Mouse (Mus musculus) limb, embryonic 11.5 days (tissue): ENCODE data around the gene Cyth1. TPM values are rescaled to one million over a fixed set of nuclear protein-coding genes. Genes with fewer than 3 reads are reported as not detected.

ENCODE experiments used
- ATAC-seq: fragments of 200-750 bp; cut with Nextera tagmentation; 2 replicates; pipeline ENCODE4 v1.8.0; 2017; ENCODE audit warnings: low read depth; ENCODE audit not compliant: insufficient number of reproducible peaks, low FRiP score, low TSS enrichment
- DNase-seq: peaks from one replicate; pipeline ENCODE4 v3.0.0-alpha.2; 2015; ENCODE audit warnings: low spot score
- H3K27ac ChIP-seq: fragments of 300-500 bp; sonication (generic); replicated peaks from 2 replicates; pipeline ENCODE4 v1.5.1; 2014; ENCODE audit warnings: low read depth, mild to moderate bottlenecking, low read length
- H3K27me3 ChIP-seq: fragments of 300-500 bp; sonication (generic); 2 replicates; pipeline ENCODE4 v1.6.1; 2014; ENCODE audit warnings: mild to moderate bottlenecking, low read length, mixed read lengths; ENCODE audit not compliant: control insufficient read depth, insufficient read depth
- H3K36me3 ChIP-seq: fragments of 300-500 bp; sonication (generic); 2 replicates; pipeline ENCODE4 v1.6.1; 2014; ENCODE audit warnings: mild to moderate bottlenecking, low read length, moderate library complexity, mixed read lengths; ENCODE audit not compliant: control insufficient read depth, insufficient read depth
- H3K4me1 ChIP-seq: fragments of 300-500 bp; sonication (generic); 2 replicates; pipeline ENCODE4 v1.6.1; 2014; ENCODE audit warnings: low read length, mixed read lengths; ENCODE audit not compliant: control insufficient read depth, insufficient read depth
- H3K4me2 ChIP-seq: fragments of 300-500 bp; sonication (generic); 2 replicates; pipeline ENCODE4 v1.6.1; 2014; ENCODE audit warnings: low read depth, mild to moderate bottlenecking, moderate library complexity; ENCODE audit not compliant: severe bottlenecking
- H3K4me3 ChIP-seq: fragments of 300-500 bp; sonication (generic); 2 replicates; pipeline ENCODE4 v1.5.1; 2014; ENCODE audit warnings: low read depth, low read length
- H3K9ac ChIP-seq: fragments of 300-500 bp; sonication (generic); 2 replicates; pipeline ENCODE4 v1.6.1; 2014; ENCODE audit warnings: mild to moderate bottlenecking, low read length
- H3K9me3 ChIP-seq: fragments of 300-500 bp; sonication (generic); 2 replicates; pipeline ENCODE4 v1.6.1; 2016; ENCODE audit warnings: low read length; ENCODE audit not compliant: control insufficient read depth
- WGBS: fragments of 180-500 bp; shearing (Covaris S2); extraction: QIAGEN DNeasy Blood & Tissue Kit; methylation state at CpG from one replicate; pipeline ENCODE4 v1.1.7; 2014; 5-methylcytosine and 5-hydroxymethylcytosine counted together
- polyA plus RNA-seq: library from polyadenylated mRNA; unstranded; fragments of >200 nt; fragmentation: Nextera tagmentation; extraction: Ambion mirVana; gene quantifications from 2 replicates; pipeline ENCODE4 v1.2.1, GENCODE M21; 2014

The Cyth1 gene
- polyA plus RNA-seq, 1 experiment from 2014 or later = 16.2 TPM

- no peak overlapping the region for H3K4me2 ChIP-seq
- no peak overlapping the region for H3K9ac ChIP-seq
- no peak overlapping the region for H3K4me3 ChIP-seq
- H3K9me3 ChIP-seq = no peaks in the 10 kb centered on the region
- H3K36me3 ChIP-seq = peaks cover 4% of the 10 kb centered on the region; the same call in 1 of the 2 replicates
- no peak overlapping the region for H3K27ac ChIP-seq
- no peaks in the 10 kb centered on the region for H3K27me3 ChIP-seq
- 88% methylated on average over 5 of the region's 5 CpGs for WGBS
- H3K4me1 ChIP-seq = no peaks in the 10 kb centered on the region
- ATAC-seq (no peak), DNase-seq (no peak)
Measured at GRCm38 (mm10) chr11:118166626-118167025, 81.8 kb downstream of the Cyth1 start.

GRCm38 (mm10) chr11:118165681-118166080 lies 82.7 kb downstream of the Cyth1 start:
- H3K4me1 ChIP-seq = no peaks in the 10 kb centered on the region
- 51% methylated on average over 11 of the region's 11 CpGs for WGBS
- no peaks in the 10 kb centered on the region for H3K9me3 ChIP-seq
- DNase-seq (no peak), ATAC-seq (no peak)
- H3K27ac ChIP-seq = no peak overlapping the region
- peaks cover 4% of the 10 kb centered on the region; the same call in 1 of the 2 replicates for H3K36me3 ChIP-seq
- H3K9ac ChIP-seq = no peak overlapping the region
- no peak overlapping the region for H3K4me2 ChIP-seq
- H3K4me3 ChIP-seq = no peak overlapping the region
- no peaks in the 10 kb centered on the region for H3K27me3 ChIP-seq

GRCm38 (mm10) chr11:118164566-118164965 lies 83.8 kb downstream of the Cyth1 start:
- H3K9me3 ChIP-seq = no peaks in the 10 kb centered on the region
- H3K4me1 ChIP-seq = no peaks in the 10 kb centered on the region
- DNase-seq = no peak
- H3K9ac ChIP-seq = no peak overlapping the region
- no peak for ATAC-seq
- peaks cover 4% of the 10 kb centered on the region; the same call in 1 of the 2 replicates for H3K36me3 ChIP-seq
- WGBS = 71% methylated on average over 8 of the region's 8 CpGs
- no peak overlapping the region for H3K27ac ChIP-seq
- no peak overlapping the region for H3K4me3 ChIP-seq
- H3K27me3 ChIP-seq = no peaks in the 10 kb centered on the region
- no peak overlapping the region for H3K4me2 ChIP-seq

GRCm38 (mm10) chr11:118162245-118162644 lies 86.1 kb downstream of the Cyth1 start:
- Histone ChIP-seq H3K27ac (no peak overlapping the region), H3K9me3 (no peaks in the 10 kb centered on the region), H3K27me3 (no peaks in the 10 kb centered on the region), H3K4me3 (no peak overlapping the region), H3K9ac (no peak overlapping the region), H3K4me1 (no peaks in the 10 kb centered on the region), H3K4me2 (no peak overlapping the region), H3K36me3 (peaks cover 4% of the 10 kb centered on the region; the same call in 1 of the 2 replicates)
- ATAC-seq (no peak), DNase-seq (no peak)
- WGBS = 57% methylated on average over 10 of the region's 10 CpGs

- Histone ChIP-seq H3K27ac (no peak overlapping the region), H3K4me2 (no peak overlapping the region), H3K36me3 (peaks cover 3% of the 10 kb centered on the region; the same call in 1 of the 2 replicates), H3K9me3 (no peaks in the 10 kb centered on the region), H3K4me3 (no peak overlapping the region), H3K27me3 (no peaks in the 10 kb centered on the region), H3K4me1 (no peaks in the 10 kb centered on the region), H3K9ac (no peak overlapping the region)
- DNase-seq = no peak
- WGBS = 74% methylated on average over 6 of the region's 6 CpGs
- no peak for ATAC-seq
Measured at GRCm38 (mm10) chr11:118161240-118161639, 87.2 kb downstream of the Cyth1 start.

GRCm38 (mm10) chr11:118160763-118161162 lies 87.6 kb downstream of the Cyth1 start:
- H3K27ac ChIP-seq = no peak overlapping the region
- DNase-seq = no peak
- ATAC-seq = no peak
- H3K4me3 ChIP-seq = no peak overlapping the region
- H3K36me3 ChIP-seq = peaks cover 2% of the 10 kb centered on the region; the same call in 1 of the 2 replicates
- H3K4me2 ChIP-seq = no peak overlapping the region
- H3K4me1 ChIP-seq = no peaks in the 10 kb centered on the region
- WGBS = 82% methylated on average over 2 of the region's 2 CpGs
- H3K9ac ChIP-seq = no peak overlapping the region
- no peaks in the 10 kb centered on the region for H3K27me3 ChIP-seq
- no peaks in the 10 kb centered on the region for H3K9me3 ChIP-seq

- H3K4me1 ChIP-seq = no peaks in the 10 kb centered on the region
- H3K27me3 ChIP-seq = no peaks in the 10 kb centered on the region
- no peak overlapping the region for H3K4me2 ChIP-seq
- WGBS = 78% methylated on average over 4 of the region's 4 CpGs
- DNase-seq (no peak), ATAC-seq (no peak)
- no peak overlapping the region for H3K9ac ChIP-seq
- H3K9me3 ChIP-seq = no peaks in the 10 kb centered on the region
- no peak overlapping the region for H3K4me3 ChIP-seq
- H3K36me3 ChIP-seq = no peaks in the 10 kb centered on the region
- no peak overlapping the region for H3K27ac ChIP-seq
Measured at GRCm38 (mm10) chr11:118158753-118159152, 89.6 kb downstream of the Cyth1 start.

GRCm38 (mm10) chr11:118156480-118157060 lies 91.8 kb downstream of the Cyth1 start:
- Histone ChIP-seq H3K9ac (no peak overlapping the region), H3K9me3 (no peaks in the 10 kb centered on the region), H3K36me3 (no peaks in the 10 kb centered on the region), H3K4me1 (no peaks in the 10 kb centered on the region), H3K4me2 (no peak overlapping the region), H3K27me3 (no peaks in the 10 kb centered on the region), H3K27ac (no peak overlapping the region), H3K4me3 (no peak overlapping the region)
- no peak for DNase-seq
- 66% methylated on average over 8 of the region's 8 CpGs for WGBS
- ATAC-seq = no peak

- no peaks in the 10 kb centered on the region for H3K9me3 ChIP-seq
- DNase-seq = no peak
- no peaks in the 10 kb centered on the region for H3K36me3 ChIP-seq
- H3K9ac ChIP-seq = no peak overlapping the region
- H3K27ac ChIP-seq = no peak overlapping the region
- 0 out of 2 replicates have a peak, but pooled peaks cover 2% of the 10 kb centered on the region for H3K4me1 ChIP-seq
- no peak for ATAC-seq
- H3K4me2 ChIP-seq = no peak overlapping the region
- H3K4me3 ChIP-seq = no peak overlapping the region
- WGBS = 91% methylated on average over 4 of the region's 4 CpGs
- H3K27me3 ChIP-seq = no peaks in the 10 kb centered on the region
Measured at GRCm38 (mm10) chr11:118152964-118153363, 95.4 kb downstream of the Cyth1 start.
